Mouse (Mus musculus) kidney, adult 8-10 months (tissue): ENCODE data around the gene S100a6.

Experiments
- DNase-seq, 2 experiments: peaks; one replicate each; pipeline ENCODE4 v3.0.0; 2022

S100a6 gene

DNA sequence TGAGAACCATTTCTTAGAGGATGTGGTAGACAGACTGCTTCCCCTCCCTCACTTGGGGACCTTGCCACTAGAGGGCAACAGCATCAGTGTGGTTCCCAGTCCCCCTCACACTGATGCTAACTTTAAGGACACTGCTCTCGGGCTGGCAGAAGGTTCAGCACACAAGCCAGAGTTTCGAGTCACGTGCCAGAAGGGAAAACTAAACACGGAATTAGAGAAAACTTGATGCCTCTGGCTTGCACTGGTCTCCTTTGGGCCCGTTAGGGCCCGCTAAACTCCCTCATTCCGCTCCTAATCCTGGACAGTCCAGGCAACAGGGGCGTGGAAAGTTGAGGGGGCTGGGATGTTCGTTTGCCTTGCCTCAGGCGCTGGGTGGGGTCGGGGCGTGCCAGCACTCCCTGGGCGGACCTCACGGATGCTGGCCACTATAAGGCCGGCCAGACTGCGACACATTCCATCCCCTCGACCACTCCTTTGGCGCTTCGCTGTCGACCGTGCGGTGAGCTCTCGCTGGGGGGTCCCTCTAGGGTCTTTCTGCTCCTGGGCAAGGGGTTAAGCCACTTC, at the start of gene S100a6:
Gene S100a6, plus strand, starts transcription at position 155 of the 564 bp plus-strand sequence.
- DNase-seq = peak; percentile 41 to 50

DNA sequence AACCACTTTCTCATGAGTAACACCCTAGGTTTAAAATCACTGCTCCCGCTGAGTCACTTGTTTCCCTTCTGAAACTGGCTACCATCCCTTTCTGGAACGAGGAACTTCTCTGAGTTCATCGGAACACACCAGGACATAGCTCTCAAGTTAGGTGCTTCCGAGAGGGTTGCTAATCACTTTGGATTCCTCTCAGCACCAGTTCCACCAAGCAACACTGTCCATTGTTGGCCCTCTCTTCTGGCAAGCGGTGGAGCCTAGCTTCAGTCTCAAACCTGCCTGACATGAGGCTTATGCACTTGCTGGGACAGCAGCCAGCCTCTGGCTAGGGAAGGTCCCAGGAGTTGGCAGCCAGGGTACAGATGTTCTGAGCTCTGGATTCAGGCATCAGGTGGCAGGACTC, 38.0 kb upstream of the S100a6 start:
- DNase-seq = no peak

DNA sequence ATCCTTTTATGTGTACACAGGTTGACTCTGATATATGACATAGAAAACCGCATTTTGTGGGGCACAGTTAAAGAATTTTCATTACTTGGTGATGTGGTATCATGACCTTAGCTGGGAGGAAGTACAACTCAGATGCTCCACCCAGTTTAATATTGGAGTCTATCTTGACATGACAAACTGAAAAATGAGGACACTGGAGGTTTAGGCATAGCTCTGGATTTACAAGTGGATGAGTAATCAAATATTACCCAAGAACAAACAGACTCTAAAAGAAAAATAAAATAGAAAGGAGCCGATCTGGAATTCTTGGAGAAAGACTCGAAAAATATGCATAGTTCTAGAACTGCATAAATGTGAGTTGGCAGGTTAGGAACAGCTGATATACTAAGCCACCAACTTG, 37.4 kb upstream of the S100a6 start:
- DNase-seq = no peak

DNA sequence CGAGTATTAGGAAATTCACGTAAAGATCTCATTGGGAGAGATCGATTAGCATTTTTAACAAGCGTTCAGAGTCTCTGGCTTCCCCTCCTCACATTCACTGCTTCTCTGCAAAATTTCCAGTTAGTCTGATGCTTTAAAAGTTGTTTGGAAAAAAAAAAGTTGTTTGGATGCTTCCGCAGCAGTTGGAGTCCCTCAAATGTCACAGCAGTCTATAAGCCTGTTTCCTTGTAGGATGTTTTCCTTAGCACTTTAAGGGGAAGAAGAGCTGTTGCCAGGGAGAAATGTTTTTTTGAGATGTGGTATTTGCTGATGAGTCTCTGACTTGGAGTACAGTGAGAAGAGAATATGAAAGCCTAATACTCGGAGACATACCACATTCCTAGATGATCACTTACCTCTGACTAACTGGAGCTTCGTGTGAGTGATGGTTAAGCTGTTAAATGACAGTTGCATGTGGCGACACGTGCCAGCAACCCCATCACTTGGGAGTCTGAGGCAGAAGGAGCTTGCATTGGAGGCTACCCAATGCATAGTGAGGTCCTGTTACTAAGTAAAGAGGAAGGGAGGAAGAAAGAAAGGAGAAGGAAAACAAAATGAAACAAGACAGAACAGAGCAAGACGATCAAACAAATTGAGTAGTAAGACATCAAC, 36.2 kb upstream of the S100a6 start:
- no peak for DNase-seq

DNA sequence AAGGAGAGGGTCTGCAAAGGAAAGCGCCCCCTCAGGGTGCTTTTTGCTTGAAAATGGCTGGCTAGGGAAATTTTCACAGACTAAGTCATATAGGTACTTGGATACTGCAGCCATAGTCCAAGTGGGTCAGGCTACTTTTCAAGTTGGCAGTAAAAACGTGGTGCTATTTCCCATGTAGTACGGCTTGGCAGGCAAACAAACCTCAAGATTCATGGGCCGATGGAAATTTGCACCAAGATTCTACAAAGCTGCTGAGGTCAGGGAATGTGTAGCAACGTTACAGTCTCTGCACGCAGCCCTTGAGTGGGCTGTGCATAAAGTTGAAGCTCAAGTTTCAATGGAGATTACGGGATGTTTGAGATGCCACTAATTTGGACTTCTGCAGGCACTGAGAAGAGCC, 33.2 kb upstream of the S100a6 start:
- DNase-seq = no peak

DNA sequence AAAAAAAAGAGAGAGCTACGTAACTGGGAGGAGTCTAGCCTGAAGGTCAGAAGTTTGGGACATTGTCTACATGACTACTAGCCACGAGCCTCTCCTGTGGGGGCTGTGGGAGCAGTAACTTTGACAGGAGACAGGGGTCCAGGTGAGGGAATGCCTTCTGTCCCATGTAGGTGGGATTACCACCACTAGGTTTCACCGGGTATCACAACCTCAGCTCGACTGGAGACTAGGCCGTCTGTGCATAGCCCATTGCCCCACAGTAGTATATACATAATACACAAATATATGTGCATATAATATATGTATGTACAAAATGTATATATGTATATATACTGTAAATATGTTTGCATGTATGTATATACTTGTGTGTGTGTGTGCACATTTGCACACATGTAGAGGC, 31.5 kb upstream of the S100a6 start:
- no peak for DNase-seq

DNA sequence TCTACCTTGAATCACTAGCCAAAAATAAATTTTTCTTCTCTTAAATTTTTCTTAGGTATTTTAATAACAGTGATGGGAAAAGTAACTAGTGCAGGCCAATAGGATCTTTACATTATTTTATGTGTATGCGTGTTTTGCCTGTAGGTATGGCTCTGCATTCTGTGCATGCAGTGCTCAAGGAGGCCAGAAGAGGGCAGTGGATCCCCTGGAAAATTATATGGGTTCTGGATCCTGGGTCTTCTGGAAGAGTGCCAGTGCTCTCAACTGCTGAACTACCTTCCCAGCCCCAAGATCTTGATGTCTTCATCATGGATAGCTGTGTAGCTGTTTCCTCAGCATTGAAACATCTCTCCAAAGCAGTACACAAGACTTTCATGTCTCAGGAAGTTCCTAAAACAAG, 30.5 kb upstream of the S100a6 start:
- DNase-seq = no peak

DNA sequence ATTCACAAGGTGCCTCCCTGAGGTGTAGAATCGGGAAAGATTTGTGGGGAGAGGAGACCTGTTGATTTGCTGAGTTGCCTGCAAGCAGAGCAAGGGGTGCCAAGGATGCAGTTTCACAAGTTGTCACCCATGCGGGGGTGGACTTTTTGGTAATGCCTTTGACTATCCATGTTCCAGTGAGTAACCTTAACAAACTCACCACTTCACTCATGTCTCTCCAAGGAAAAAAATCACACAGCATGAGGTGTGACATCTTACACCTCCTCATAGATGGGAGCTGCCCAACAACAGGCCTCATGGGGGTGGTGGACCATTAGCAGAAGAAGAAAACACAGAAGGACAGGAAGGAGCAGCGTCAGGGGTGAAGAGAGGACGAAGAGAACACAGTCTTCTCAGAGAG, 30.1 kb upstream of the S100a6 start:
- DNase-seq = no peak

DNA sequence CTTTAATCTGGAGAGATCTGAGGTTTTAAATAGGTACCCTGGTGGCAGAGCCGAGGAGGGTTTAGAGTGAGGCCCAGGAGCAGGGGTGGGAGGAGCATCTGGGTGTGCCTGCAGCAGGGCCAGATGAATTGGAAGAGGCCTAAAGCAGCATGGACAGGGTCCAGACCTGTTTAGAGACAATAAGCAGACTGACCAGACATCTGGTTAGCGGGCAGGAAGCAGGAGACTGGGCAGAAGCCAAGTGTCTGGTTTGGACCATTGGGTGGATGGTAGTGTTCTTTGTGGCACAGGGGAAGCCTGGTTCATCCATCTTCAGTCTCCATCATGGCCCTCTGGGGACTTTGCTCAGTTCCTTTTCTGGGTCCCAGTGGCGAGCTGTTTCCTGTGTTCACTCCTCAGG, 28.8 kb upstream of the S100a6 start:
- peak; percentile 41 to 57 for DNase-seq

DNA sequence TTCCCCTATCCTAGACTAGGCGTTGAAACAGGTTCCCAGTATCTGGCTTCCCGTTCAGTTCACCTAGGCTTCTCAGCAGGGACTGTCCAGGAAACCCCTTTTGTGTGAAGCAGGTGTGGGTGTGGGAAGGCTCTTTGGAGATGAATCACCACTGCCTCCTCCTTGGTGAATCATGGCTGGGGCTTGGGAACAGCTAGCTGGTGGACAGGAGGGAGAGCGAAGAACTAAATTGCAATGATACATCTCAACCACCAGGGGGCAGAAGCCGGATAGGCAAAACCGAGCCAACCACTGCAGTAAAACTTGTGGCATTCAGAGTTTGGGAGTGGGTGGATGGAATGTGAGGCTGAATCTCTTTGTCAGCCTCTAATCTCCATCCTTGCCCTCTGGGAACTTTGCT, 27.1 kb upstream of the S100a6 start:
- DNase-seq = peak; percentile 36 to 38

DNA sequence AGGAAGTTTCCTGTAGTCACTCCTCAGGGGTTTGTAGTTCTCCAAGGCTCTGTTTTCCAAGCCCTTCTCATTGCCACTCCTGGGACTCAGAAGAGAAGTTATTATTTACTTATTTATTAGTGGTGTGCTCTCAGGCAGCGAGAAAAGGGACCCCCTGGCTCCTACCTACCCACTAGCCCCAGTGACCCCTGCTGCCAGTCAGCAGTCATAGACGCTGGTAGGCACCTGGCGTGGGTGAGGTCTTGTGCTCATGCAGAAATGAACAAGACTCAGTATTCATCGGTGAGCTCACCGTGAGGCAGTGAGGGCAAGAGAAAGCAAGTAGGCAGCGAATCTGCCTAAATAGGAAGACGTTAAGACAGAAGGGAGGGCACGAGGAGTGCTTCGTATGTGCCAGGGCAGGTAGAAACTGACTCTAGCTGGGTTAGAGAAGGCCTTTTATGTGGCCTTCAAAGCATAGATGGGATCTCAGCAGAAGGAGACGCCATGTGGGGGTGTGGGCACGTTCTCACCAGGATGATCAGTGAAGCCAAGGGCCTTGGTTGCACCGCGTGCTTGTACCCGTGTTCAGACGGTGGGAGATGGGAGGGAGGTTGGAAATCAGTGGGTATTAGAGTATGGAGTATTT, 26.6 kb upstream of the S100a6 start:
- DNase-seq = no peak

DNA sequence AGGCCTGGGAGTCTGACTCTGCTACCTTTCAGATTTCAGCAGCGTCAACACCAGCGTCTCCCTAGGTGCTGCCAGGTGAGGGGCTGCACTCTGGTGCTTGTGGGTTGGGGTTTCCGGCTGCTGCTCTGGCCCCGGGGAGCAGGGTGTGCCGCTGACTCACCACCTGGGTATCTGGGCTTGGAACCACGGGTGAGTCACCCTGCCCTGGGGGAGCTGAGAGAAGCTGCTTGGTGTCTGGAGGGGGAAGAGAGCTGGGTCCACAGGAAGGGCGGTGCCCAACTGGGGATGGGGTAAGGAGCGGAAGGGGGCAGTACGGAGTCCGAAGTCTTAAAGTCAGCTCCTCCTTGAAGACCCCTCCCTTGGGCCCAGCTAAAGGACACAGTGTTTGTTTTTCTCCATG, 25.8 kb upstream of the S100a6 start:
- DNase-seq = peak in 1 of 2 experiments; percentile 25

DNA sequence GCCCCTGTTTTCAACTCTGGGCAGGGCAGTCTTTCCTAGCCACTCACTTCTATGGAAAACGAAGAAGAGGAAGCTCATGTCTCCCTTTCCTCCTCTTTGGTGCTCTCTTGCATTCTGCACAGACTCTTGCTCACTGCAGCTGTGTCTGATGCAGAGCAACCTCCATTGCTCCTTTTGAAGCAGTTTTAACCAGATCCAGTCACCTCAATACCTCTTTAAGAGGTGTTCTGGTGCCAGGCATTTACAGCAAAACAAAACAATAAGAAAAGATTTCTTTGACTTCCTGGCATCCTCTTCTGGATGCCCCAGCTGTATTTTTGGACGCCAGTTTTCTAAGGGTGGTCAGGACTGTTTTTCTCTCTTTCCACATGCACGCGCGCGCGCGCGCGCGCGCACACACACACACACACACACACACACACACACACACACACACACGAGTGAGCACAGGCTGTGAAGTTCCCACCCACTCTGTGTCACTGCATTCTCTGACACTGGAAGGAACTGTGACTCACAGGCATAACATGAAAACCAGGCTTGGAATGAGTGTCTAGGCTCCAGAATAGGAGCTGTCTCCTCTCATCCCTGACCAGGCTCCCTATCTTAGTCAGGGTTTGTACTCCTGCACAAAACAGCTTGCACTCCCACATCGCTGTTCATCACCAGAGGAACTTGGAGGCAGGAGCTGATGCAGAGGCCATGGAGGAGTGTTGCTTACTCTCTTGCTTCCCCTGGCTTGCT, 25.2 kb upstream of the S100a6 start:
- DNase-seq = no peak

DNA sequence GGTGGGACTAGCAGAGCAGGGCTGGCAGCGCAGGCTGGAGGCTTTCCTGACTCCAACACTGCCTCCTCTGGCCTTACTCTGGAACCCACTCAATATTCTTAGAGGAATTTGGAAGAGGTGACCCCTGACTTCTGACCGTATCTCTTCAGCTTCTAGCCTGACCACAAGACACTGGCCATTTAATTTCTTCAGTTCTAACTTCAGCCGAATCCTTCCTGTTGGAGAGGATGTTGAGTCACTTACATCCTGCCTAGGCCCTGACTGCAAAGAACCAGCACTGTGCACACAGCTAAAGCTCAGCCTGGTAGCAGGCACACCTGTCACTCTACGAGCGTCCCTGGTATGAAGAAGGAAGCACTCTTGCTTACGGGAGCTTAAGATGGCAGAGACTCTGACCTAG, 23.3 kb upstream of the S100a6 start:
- DNase-seq = no peak

DNA sequence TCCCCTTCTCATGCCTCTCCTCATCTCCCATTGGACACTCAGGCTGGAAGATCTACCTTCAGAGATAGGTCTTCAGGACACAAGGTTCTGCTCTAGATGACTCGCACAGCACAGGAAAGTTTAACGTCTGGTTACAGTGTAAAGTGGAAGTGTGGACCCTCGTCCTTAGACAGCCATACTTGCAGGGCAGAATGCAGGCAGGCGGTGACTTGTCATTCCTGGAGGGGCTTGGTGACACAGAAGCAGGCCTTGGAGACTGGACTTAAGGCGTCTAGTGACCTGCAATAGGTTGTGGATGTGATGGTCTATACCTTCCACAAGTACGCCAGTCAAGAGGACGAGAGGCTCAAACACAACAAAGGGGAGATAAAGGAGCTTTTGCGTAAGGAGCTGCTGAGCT, 22.7 kb upstream of the S100a6 start, which contains the start of gene S100a2:
Gene S100a2, plus strand, starts transcription at position 301 of the 400 bp plus-strand sequence.
- DNase-seq = no peak

DNA sequence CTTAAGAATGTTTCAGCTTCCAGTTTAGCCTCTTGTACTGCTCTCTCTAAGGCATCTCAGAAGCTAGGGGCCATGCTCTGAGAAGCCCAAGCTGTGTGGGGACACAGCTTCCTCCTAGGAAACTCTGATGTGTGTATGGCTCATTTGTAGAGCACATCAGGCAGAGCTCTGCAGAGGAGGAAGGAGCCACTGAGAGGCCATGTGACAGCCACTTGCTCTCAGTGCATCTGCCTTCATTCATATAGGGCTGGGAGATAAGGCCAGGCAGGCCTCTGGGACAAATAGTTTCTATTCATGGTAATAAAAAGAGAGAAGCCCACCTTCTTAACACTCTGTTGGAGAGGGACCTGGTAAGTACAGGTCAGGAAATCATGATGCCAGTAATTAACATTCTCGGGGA, 18.2 kb upstream of the S100a6 start:
- DNase-seq = no peak

DNA sequence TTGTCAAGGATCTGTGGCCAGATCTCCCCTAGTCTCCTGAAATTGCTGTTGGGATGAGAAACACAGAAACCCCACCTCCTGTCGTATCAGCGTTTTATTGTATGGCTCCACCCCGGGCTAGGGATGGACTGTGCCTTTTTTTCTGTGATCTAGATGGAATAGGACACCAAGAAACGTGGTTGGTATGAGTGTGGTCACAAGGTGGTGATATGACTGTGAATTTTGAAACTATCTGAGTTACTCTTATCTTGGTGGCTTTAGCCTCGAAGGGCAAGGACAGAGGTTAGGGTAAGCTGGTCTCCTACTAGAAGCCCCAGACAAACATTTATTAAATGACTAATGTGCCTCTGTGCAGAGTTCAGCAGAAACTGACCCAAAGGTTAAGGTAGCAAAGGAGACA, 17.1 kb upstream of the S100a6 start:
- DNase-seq = no peak

DNA sequence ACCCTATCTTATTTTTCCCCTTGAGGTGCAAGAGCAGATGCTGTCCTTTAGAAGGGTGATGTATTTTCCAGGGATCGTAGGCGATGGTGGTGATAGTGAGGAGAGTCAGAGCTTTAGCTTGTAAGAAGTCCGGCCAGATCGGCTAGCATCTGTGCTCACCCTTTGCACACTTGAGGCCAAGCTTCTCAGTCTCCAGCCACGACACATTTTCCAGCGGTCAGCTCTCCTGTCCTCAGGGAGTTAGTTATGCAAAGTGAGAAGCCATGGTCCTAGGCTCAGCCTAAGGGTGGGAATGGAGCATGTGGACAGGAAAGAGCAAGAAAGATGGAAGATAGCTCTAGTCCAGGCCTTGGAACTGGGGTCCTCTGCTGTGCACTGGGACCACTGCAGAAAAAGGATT, 15.9 kb upstream of the S100a6 start:
- no peak for DNase-seq

DNA sequence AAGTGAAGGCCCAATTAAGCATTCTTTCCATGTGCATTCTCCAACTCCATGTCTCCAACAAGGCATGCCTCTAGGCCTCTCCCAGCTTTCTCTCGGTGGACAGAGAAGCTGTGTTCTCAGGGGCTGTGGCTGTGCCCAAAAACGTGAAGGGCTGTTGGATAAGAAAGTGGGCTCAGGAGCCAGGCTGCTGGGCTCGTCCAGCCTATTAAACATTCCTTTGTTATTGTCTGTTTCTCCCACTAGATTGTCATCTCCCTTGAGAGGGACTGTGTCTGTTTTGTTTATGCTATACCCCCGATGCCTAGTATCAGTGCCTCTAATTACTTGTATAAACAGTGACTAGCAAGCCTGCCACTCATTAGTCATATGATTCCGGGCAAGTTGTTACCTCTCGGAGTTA, 14.9 kb upstream of the S100a6 start:
- no peak for DNase-seq

DNA sequence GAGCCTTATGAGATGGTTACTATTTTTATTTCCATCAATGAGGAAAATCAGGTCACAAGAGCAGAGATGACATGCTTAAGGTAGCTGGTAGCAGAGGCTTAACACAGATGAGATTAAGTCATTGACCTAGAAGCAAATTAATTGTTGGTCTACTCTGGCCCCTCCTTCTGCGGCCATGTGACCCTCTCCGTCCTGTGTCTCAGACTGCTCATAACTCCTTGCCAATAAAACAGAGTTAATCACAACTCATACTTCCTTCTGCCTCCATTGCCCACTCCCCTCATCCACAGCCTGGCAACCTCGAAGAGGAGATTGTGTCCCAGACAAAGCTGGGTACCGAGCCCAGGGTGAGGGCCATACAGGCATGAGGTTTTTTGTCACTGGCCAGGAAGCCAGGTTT, 14.5 kb upstream of the S100a6 start:
- no peak for DNase-seq

DNA sequence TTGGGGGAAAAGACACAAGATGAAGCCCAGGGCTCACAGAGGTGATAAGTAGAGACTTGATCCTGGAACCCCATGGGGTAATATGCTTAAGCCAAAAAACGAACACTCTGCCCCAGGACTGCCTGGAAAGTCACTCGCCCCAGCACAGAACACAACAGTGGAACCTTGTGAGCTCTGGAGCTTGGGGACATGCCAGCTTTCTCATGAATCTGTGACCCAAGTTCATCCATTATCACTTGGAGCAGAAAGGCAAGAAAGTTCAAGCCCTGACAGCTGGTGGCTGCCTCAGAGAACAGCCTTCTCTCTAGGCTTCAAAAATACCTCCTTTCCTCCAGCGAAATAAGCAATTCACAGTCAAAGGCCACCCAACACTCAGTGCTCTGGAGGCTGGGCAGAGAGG, 13.3 kb upstream of the S100a6 start:
- DNase-seq = peak in 1 of 2 experiments; percentile 31

DNA sequence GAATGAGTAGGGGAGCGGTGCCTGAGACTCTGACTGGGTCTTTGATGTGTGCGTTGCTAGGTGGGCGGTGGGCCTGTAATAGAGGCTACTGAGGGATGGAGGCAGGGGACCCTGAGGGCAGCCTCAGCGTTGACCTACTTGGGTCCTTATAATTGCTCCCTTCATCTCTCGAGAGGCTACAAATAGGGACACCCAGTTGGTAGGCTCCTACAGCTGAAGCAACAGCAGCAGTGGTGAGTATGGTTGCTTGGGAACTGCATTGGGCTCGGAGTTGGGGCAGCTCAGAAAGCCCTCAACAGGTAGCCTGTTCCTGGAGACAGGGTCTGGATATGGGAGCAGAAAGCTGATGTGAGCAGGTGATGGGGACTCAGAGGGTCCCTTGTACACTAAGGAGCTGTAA, 12.6 kb upstream of the S100a6 start:
- DNase-seq = no peak

DNA sequence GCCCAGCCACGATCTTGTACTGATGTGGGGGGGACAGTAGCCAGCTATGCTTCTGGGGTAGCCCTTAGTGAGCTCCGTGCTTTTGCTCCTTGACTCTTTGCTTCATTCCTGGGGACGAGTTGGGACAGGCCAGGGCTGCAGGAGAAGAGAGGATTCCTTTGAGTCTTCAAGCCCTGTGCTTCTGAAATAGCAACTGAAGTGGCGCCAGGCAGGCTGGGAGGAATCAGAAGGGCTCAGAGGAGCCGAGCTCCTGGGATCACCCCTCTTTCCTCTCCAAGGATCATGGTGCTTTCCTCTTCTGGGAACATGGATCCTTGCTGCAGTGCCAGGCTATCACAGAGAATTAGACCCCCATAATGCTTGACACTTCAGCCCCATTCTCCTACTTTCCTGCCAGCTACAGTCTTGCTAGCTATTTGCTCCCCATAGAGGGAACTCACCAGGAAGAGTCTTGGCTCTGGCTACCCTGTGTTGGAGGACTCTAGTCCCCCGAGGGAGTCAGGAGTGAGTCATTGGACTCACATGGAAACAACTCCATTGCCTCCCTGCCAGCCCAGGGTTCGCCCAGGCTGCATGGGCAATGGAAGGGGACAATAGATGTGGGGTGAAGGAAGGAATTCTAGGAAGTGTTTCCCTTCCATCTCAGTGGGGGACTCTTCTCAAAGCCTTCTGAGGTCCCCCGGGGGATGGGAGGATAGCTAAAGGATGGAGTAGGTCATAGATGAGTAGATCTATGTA, 12.1 kb upstream of the S100a6 start:
- no peak for DNase-seq
